Mouse (Mus musculus): ENCODE results near the gene Ebi3. TPM values are rescaled to one million over a fixed set of nuclear protein-coding genes. Genes with fewer than 3 reads are reported as not detected.
"Not testable (repeated sequence)": the region's sequence is repeated elsewhere in the genome, so short reads cannot be mapped to it uniquely, and the experiment has no call there.

Ebi3 gene
- polyA plus RNA-seq (2015; fragmentation: Nextera tagmentation; extraction: Ambion mirVana) = 1.4 and 2.1 TPM in 2 replicates

- H3K9ac ChIP-seq = no peak within 1 kb of the TSS
- 66% methylated on average over 6 of the region's 6 CpGs for WGBS
- no peaks in the 10 kb centered on the region for H3K9me3 ChIP-seq
- peaks cover 12% of the 10 kb centered on the region for H3K27me3 ChIP-seq
- H3K36me3 ChIP-seq = no peaks in the 10 kb centered on the region
- ATAC-seq (ENCODE audit: borderline replicate concordance, extremely low read depth, low FRiP score, low TSS enrichment) = no peak
- no peak within 1 kb of the TSS for H3K27ac ChIP-seq
- no peak within 1 kb of the TSS for H3K4me2 ChIP-seq
- peaks cover 15% of the 10 kb centered on the region for H3K4me1 ChIP-seq
- H3K4me3 ChIP-seq = no peak within 1 kb of the TSS
Observed at GRCm38 (mm10) chr17:55952447-55953027, at the start of gene Ebi3. Ebi3 (plus strand) TSS chr17:55952640.

GRCm38 (mm10) chr17:55903087-55903486 is 49.4 kb upstream of the Ebi3 start:
- no peaks in the 10 kb centered on the region for H3K4me1 ChIP-seq
- no peak overlapping the region for H3K9ac ChIP-seq
- 55% methylated on average over 2 of the region's 2 CpGs for whole genome bisulfite sequencing
- H3K36me3 ChIP-seq = peaks cover 5% of the 10 kb centered on the region
- ATAC-seq (ENCODE audit: borderline replicate concordance, extremely low read depth, low FRiP score, low TSS enrichment) = no peak
- no peaks in the 10 kb centered on the region for H3K27me3 ChIP-seq
- H3K4me2 ChIP-seq = no peak overlapping the region
- H3K9me3 ChIP-seq = 0 out of 2 replicates have a peak, but pooled peaks cover 2% of the 10 kb centered on the region
- no peak overlapping the region for H3K4me3 ChIP-seq
- H3K27ac ChIP-seq = no peak overlapping the region

GRCm38 (mm10) chr17:55903687-55904086 is 48.8 kb upstream of the Ebi3 start:
- Histone ChIP-seq H3K9ac (no peak overlapping the region), H3K27me3 (no peaks in the 10 kb centered on the region), H3K36me3 (no peaks in the 10 kb centered on the region), H3K4me2 (no peak overlapping the region), H3K4me1 (no peaks in the 10 kb centered on the region), H3K9me3 (no peaks in the 10 kb centered on the region), H3K4me3 (no peak overlapping the region), H3K27ac (no peak overlapping the region)
- ATAC-seq (ENCODE audit: borderline replicate concordance, extremely low read depth, low FRiP score, low TSS enrichment) = no peak
- 71% methylated on average over 1 of the region's 1 CpGs for WGBS

DNA sequence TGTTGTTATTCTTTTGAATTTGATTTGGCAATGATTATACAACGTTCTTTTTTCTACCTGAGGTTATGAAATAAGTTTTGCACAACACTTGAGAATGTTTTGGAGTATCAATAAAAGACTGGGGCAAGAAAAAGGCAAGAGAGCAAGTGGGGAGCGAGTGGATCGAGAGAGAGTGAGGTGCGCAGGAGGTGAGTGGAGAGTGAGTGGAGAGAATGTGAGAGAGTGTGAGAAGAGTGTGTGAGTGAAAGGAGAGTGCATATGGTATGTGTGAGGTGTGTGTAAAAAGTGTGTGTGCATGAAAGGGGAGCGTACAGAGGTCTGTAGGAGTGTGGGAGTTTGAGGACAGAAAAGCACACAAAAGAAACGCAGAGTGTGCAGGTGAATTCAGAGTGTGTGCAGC is 48.3 kb upstream of the Ebi3 start:
- no peak for ATAC-seq (ENCODE audit: borderline replicate concordance, extremely low read depth, low FRiP score, low TSS enrichment)
- Histone ChIP-seq H3K27me3 (no peaks in the 10 kb centered on the region), H3K9me3 (no peaks in the 10 kb centered on the region), H3K9ac (no peak overlapping the region), H3K36me3 (no peaks in the 10 kb centered on the region), H3K27ac (no peak overlapping the region), H3K4me3 (no peak overlapping the region), H3K4me2 (no peak overlapping the region), H3K4me1 (no peaks in the 10 kb centered on the region)
- WGBS = 63% methylated on average over 6 of the region's 6 CpGs

- Histone ChIP-seq H3K4me3 (no peak overlapping the region), H3K27ac (no peak overlapping the region), H3K4me1 (no peaks in the 10 kb centered on the region), H3K9me3 (no peaks in the 10 kb centered on the region), H3K27me3 (no peaks in the 10 kb centered on the region), H3K4me2 (no peak overlapping the region), H3K9ac (no peak overlapping the region), H3K36me3 (no peaks in the 10 kb centered on the region)
- no peak for ATAC-seq (ENCODE audit: borderline replicate concordance, extremely low read depth, low FRiP score, low TSS enrichment)
Observed at GRCm38 (mm10) chr17:55906669-55907068, 45.8 kb upstream of the Ebi3 start.

DNA sequence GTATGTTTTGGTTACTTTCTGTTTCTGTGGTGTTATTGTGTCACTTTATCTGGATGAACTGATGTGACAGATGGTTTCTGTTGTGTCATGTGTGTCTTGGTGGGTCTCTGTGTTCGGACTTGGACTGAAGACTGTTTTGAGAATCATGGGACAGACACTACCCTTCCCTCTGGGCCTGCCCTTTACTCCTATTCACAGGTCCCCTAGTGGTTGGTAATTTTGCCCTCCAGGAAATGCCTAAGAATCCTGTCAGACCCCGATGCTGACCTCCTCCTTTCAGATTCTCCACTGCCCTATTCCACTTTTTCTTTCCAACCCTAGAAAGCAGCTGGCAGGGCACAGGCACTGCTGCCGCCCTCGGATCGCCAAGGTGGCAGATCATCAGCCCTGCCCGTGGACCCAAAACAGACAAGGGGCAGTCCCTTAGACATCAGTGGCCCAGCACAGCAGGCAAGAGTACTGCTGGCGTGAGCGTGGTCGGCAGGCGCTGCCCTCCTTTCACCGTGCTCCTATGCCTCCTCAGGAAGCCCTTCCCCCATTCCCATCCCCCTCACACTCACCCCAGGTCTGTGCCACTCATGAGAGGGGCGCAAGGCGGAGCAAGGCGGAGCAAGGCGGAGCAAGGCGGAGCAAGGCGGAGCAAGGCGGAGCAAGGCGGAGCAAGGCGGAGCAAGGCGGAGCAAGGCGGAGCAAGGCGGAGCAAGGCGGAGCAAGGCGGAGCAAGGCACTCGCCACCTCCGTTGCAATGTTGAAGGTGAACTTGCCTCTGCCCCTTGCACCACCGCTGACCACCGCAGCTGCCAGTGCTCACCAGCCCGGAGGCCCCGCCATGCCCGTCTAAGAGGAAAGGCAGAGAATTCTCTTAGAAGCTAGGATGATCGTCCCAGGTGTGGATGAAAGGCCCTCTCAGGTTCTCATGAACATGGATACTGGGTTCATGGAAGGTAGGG is 20.6 kb upstream of the Ebi3 start:
- peak overlapping the region; percentile 57 for H3K4me3 ChIP-seq
- peak; percentile 96 for ATAC-seq (ENCODE audit: borderline replicate concordance, extremely low read depth, low FRiP score, low TSS enrichment)
- H3K27ac ChIP-seq = peak overlapping the region; percentile 62; the same call in 1 of the 2 replicates
- peak overlapping the region; percentile 69 for H3K4me2 ChIP-seq
- no peaks in the 10 kb centered on the region for H3K27me3 ChIP-seq
- H3K9ac ChIP-seq = peak overlapping the region; percentile 56
- no peaks in the 10 kb centered on the region for H3K9me3 ChIP-seq
- H3K36me3 ChIP-seq = no peaks in the 10 kb centered on the region
- no peaks in the 10 kb centered on the region for H3K4me1 ChIP-seq
- under 1% methylated on average over 33 of the region's 33 CpGs for WGBS

DNA sequence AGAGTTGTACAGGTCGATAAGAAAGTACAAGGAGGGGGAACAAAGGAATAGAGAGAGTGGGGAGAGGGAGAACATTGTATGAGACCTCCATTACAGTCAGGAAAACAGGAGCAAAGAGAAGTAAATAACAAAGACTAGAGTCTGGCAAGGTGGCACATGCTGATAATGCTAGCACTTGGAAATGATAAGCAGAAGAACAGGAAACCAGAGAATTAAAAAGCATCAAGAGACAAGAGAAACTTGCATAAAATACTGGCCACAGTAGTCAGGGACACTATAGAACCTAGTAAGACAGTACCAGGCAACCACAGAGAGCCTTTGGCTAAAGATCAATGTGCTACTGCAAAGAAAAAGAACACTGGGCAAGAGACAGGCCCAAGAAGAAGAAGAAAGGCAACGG is 19.8 kb upstream of the Ebi3 start:
- WGBS = 71% methylated on average over 2 of the region's 2 CpGs
- H3K9ac ChIP-seq = no peak overlapping the region

GRCm38 (mm10) chr17:55933191-55933590 is 19.2 kb upstream of the Ebi3 start:
- no peaks in the 10 kb centered on the region for H3K4me1 ChIP-seq
- no peaks in the 10 kb centered on the region for H3K27me3 ChIP-seq
- 0 out of 2 replicates have a peak, but pooled peaks cover 2% of the 10 kb centered on the region for H3K9me3 ChIP-seq
- H3K9ac ChIP-seq = no peak overlapping the region
- no peak for ATAC-seq (ENCODE audit: borderline replicate concordance, extremely low read depth, low FRiP score, low TSS enrichment)
- no peak overlapping the region for H3K4me2 ChIP-seq
- no peak overlapping the region for H3K4me3 ChIP-seq
- H3K27ac ChIP-seq = no peak overlapping the region
- WGBS = 92% methylated on average over 15 of the region's 15 CpGs
- 0 out of 2 replicates have a peak, but pooled peaks cover 3% of the 10 kb centered on the region for H3K36me3 ChIP-seq

More for the DNA sequence above, 19.8 kb upstream of the Ebi3 start:
- no peak for ATAC-seq (ENCODE audit: borderline replicate concordance, extremely low read depth, low FRiP score, low TSS enrichment)
- Histone ChIP-seq H3K4me2 (peak overlapping the region; percentile 69), H3K36me3 (no peaks in the 10 kb centered on the region), H3K4me1 (no peaks in the 10 kb centered on the region), H3K9me3 (no peaks in the 10 kb centered on the region), H3K27ac (no peak overlapping the region), H3K27me3 (no peaks in the 10 kb centered on the region), H3K4me3 (peak overlapping the region; percentile 57)

DNA sequence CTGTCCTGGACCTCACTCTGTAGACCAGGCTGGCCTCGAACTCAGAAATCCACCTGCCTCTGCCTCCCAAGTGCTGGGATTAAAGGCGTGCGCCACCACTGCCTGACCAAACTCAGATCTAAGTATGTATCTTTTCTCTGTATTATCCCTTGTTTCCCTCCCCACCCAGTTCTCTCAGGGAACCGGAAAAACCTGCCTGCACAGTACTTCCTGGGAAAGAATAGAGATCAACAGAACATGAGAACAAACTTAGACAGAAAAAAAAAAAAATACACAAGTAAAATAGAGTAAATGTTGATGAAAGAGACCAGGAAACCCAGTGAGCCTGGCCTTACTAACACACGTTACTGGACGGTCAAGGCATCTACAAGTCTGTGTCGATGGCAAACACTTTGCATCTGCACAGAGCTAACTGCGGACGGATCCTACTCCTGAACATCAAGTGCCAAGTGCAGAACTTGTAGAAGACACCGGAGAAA is 8.0 kb upstream of the Ebi3 start:
- H3K9ac ChIP-seq = peak overlapping the region; percentile 55
- ATAC-seq (ENCODE audit: borderline replicate concordance, extremely low read depth, low FRiP score, low TSS enrichment); H3K27me3 ChIP-seq; H3K36me3 ChIP-seq; H3K9me3 ChIP-seq; H3K4me1 ChIP-seq: not testable (repeated sequence)
- WGBS = 19% methylated on average over 10 of the region's 10 CpGs
- peak overlapping the region; percentile 93 for H3K4me2 ChIP-seq
- peak overlapping the region; percentile 57 for H3K4me3 ChIP-seq
- H3K27ac ChIP-seq = peak overlapping the region; percentile 92

- ATAC-seq (ENCODE audit: borderline replicate concordance, extremely low read depth, low FRiP score, low TSS enrichment) = peak; percentile 96
- Histone ChIP-seq H3K9ac (peak overlapping the region; percentile 55), H3K4me3 (peak overlapping the region; percentile 57), H3K27ac (peak overlapping the region; percentile 92), H3K4me2 (peak overlapping the region; percentile 93)
- under 1% methylated on average over 56 of the region's 56 CpGs for WGBS
- H3K4me1 ChIP-seq, H3K9me3 ChIP-seq, H3K36me3 ChIP-seq, H3K27me3 ChIP-seq: not testable (repeated sequence)
Observed at GRCm38 (mm10) chr17:55944866-55945682, 7.4 kb upstream of the Ebi3 start.

GRCm38 (mm10) chr17:55945696-55946095 is 6.7 kb upstream of the Ebi3 start:
- H3K4me2 ChIP-seq = peak overlapping the region; percentile 93

More at GRCm38 (mm10) chr17:55945696-55946095, 6.7 kb upstream of the Ebi3 start:
- H3K4me1 ChIP-seq = peaks cover 9% of the 10 kb centered on the region; the same call in 1 of the 2 replicates
- ATAC-seq (ENCODE audit: borderline replicate concordance, extremely low read depth, low FRiP score, low TSS enrichment) = no peak
- H3K36me3 ChIP-seq = no peaks in the 10 kb centered on the region
- H3K27ac ChIP-seq = peak overlapping the region; percentile 92
- no peaks in the 10 kb centered on the region for H3K9me3 ChIP-seq
- H3K9ac ChIP-seq = peak overlapping the region; percentile 55
- H3K27me3 ChIP-seq = no peaks in the 10 kb centered on the region
- WGBS = 23% methylated on average over 5 of the region's 5 CpGs
- H3K4me3 ChIP-seq = peak overlapping the region; percentile 57

All from lung, embryonic 15.5 days (tissue).